Mouse (Mus musculus) midbrain, embryonic 14.5 days (tissue): ENCODE data around the gene Syncrip. TPM values are rescaled to one million over a fixed set of nuclear protein-coding genes. Genes with fewer than 3 reads are reported as not detected.

Source experiments
- ATAC-seq: fragments of 200-750 bp; cut with Nextera tagmentation; 2 replicates; pipeline ENCODE4 v1.8.0; 2017; ENCODE audit warnings: moderate number of reproducible peaks, moderate library complexity; ENCODE audit not compliant: low FRiP score, low TSS enrichment
- DNase-seq: peaks from one replicate; pipeline ENCODE4 v3.0.0-alpha.2; 2015
- H3K27ac ChIP-seq: fragments of 300-500 bp; sonication (generic); replicated peaks from 2 replicates; pipeline ENCODE4 v1.5.1; 2014; ENCODE audit warnings: mild to moderate bottlenecking, low read depth, low read length, moderate library complexity
- H3K27me3 ChIP-seq: fragments of 300-500 bp; sonication (generic); 2 replicates; pipeline ENCODE4 v1.6.1; 2014; ENCODE audit warnings: low read length, control low read depth, mixed read lengths; ENCODE audit not compliant: control insufficient read depth, insufficient read depth
- H3K36me3 ChIP-seq: fragments of 300-500 bp; sonication (generic); 2 replicates; pipeline ENCODE4 v1.6.1; 2014; ENCODE audit warnings: low read length, control low read depth; ENCODE audit not compliant: control insufficient read depth, insufficient read depth
- H3K4me1 ChIP-seq: fragments of 300-500 bp; sonication (generic); 2 replicates; pipeline ENCODE4 v1.6.1; 2014; ENCODE audit warnings: mild to moderate bottlenecking, antibody characterized with exemption, low read length, control low read depth; ENCODE audit not compliant: control insufficient read depth, insufficient read depth
- H3K4me2 ChIP-seq: fragments of 300-500 bp; sonication (generic); 2 replicates; pipeline ENCODE4 v1.6.1; 2014; ENCODE audit warnings: mild to moderate bottlenecking, low read length, moderate library complexity
- H3K4me3 ChIP-seq: fragments of 300-500 bp; sonication (generic); replicated peaks from 2 replicates; pipeline ENCODE4 v1.5.1; 2014; ENCODE audit warnings: low read depth, low read length
- H3K9ac ChIP-seq: fragments of 300-500 bp; sonication (generic); replicated peaks from 2 replicates; pipeline ENCODE4 v1.6.1; 2014; ENCODE audit warnings: mild to moderate bottlenecking, low read length, moderate library complexity
- H3K9me3 ChIP-seq: fragments of 300-500 bp; sonication (generic); 2 replicates; pipeline ENCODE4 v1.6.1; 2016; ENCODE audit warnings: low read length, control low read depth, mixed read lengths; ENCODE audit not compliant: control insufficient read depth
- WGBS: fragments of 180-500 bp; shearing (Covaris S2); extraction: QIAGEN DNeasy Blood & Tissue Kit; methylation state at CpG from one replicate; pipeline ENCODE4 v1.1.7; 2014; 5-methylcytosine and 5-hydroxymethylcytosine counted together
- polyA plus RNA-seq: library from polyadenylated mRNA; unstranded; fragments of >200 nt; fragmentation: Nextera tagmentation; extraction: Ambion mirVana; gene quantifications from 2 replicates; pipeline ENCODE4 v1.2.1, GENCODE M21; 2014

The Syncrip gene
- polyA plus RNA-seq, 1 experiment from 2014 or later: 117 TPM

DNA sequence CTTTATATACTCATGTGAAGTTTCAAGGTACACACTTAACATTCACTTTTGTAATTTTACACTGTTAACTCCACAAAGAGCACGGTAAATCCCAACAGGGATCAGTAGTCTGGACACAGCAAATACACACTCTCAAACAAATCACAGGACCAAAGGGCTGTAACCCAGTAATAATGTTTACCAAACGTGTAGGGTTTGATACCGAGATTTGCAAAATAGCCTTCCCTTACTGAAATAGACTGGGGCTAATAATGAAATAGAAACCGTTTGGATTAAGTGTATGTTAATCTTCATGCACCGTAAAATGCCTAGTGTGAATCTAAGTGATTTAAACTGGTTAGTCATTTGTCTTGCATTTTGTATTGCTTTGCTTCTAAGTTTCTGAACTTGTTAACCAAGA, 42.4 kb downstream of the Syncrip start:
- H3K9me3 ChIP-seq: no peaks in the 10 kb centered on the region
- ATAC-seq (no peak), DNase-seq (no peak)
- H3K27ac ChIP-seq: no peak overlapping the region
- WGBS: 25% methylated on average over 5 of the region's 5 CpGs
- H3K36me3 ChIP-seq: no peaks in the 10 kb centered on the region
- H3K9ac ChIP-seq: no peak overlapping the region
- peaks cover 6% of the 10 kb centered on the region for H3K4me1 ChIP-seq
- H3K4me3 ChIP-seq: no peak overlapping the region
- peak overlapping the region; percentile 82 for H3K4me2 ChIP-seq
- H3K27me3 ChIP-seq: no peaks in the 10 kb centered on the region

DNA sequence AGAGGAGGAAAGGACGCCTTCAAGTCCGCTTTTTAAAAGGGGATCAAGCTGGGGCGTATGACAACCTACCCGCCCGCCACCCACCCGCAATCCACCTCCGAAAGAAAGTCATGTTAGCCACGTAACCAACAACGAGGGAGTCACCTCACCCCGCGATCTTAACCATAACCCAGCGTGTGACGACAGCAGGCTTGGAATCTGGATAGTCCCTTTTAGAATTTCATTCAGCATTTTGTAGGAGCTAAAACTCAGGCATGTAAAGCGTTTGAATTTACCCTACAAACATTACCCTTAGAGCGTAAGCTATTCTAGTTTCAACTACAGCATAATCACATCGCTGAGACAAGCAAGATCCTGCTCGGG, 43.2 kb downstream of the Syncrip start:
- Histone ChIP-seq H3K36me3 (no peaks in the 10 kb centered on the region), H3K4me1 (peaks cover 6% of the 10 kb centered on the region), H3K27ac (peak overlapping the region; percentile 91), H3K27me3 (no peaks in the 10 kb centered on the region), H3K4me2 (peak overlapping the region; percentile 82), H3K9me3 (no peaks in the 10 kb centered on the region), H3K9ac (peak overlapping the region; percentile 76), H3K4me3 (peak overlapping the region; percentile 73)
- no peak for DNase-seq
- ATAC-seq: no peak
- under 1% methylated on average over 17 of the region's 17 CpGs for WGBS

DNA sequence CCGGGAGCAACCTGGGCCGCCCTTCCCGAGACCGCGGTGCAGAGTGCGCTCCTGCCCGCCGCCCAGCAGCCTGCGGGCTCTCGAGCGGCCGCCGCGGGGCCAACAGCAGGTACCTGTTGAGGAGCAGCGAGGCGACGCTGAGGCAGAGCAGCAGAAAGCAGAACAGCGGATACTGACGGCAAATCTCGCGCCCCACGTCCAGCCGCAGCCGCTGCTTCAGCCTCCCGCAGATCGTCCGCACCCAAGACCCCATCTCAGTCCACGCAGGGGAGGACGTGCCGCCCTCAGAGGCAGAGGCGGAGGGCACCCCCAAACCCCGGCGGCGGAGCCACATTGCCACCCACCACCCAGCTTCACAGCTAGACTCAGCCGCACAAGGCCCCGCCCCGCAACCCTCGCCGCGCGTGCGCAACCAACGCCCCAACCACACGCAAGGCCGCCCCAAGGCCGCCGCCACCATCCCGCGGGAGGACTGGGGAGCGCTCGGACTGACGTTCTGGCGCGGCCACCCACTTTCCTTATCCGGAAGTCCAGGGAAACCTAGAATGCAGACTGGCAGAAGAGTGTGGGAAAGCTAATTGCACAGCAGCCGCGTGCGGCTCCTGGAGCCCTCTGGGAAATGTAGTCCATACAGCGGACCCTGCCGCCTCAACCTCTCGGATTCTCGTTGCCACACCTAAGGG, 43.7 kb downstream of the Syncrip start, which contains the start of gene Snx14:
TSS of gene Snx14 (minus strand) at position 404 of the 683 bp plus-strand sequence.
- H3K4me2 ChIP-seq: peak within 1 kb of the TSS; percentile 82
- peak within 1 kb of the TSS; percentile 91 for H3K27ac ChIP-seq
- H3K36me3 ChIP-seq: no peaks in the 10 kb centered on the region
- H3K9me3 ChIP-seq: no peaks in the 10 kb centered on the region
- peak; percentile 97 for DNase-seq
- no peaks in the 10 kb centered on the region for H3K27me3 ChIP-seq
- WGBS: under 1% methylated on average over 62 of the region's 62 CpGs
- peaks cover 6% of the 10 kb centered on the region for H3K4me1 ChIP-seq
- peak within 1 kb of the TSS; percentile 76 for H3K9ac ChIP-seq
- peak within 1 kb of the TSS; percentile 73 for H3K4me3 ChIP-seq
- peak; percentile 98 for ATAC-seq

DNA sequence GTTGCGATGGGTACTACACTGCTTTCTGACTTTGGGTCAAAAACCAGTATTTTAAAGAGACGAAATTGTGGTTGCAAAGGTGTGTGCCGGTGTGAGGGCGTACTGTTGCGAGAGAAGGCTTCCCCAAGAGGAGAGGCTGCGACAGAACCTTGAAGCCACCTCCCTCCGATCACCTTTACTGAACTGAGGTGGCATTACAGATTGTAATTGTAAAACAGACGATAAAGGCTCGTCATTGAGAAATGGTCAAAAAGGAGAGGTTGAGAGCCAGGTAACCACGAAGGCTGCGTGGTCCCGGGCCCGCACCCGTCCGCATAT, 44.2 kb downstream of the Syncrip start:
- Histone ChIP-seq H3K27ac (peak overlapping the region; percentile 91), H3K36me3 (no peaks in the 10 kb centered on the region)
- WGBS: 2% methylated on average over 15 of the region's 15 CpGs

DNA sequence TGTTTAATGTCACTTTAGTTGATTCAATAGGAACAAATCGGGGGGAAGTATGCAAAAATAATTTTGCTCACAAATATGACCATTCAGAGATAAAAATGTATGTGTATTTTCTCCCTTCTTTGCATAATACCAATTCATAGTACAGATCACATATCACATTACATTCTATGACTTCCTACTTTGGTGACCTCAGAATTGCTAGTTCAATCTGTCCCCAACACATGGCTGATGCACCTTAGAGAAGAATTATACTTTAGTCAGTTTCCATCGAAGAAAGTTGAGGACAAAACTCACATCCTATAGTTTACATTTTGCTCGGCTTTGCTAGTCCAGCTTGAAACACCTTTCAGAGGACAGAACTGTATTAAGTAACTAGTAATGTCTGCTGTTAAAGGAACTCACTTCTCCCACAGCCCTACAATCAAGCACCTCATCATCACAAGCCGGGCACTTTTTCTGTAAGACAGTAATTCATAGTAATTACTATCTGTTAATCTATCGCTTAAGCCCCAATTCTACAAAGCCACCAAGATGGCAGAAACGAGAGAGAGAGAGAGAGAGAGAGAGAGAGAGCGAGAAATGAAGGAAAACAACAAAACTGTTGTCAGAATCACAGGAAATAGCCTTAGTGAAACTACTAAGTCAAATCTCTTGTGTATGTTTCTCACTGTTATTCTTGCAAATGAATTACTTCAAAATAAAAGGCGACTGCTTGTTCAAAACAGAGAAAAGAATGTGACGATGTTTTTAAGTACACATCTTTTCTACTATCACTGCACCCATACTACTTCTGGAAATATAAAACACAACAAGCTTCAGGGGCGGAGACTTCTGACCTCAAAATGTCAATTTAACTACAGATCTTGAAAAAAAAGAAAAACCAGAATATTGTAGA, 44.8 kb downstream of the Syncrip start:
- 66% methylated on average over 10 of the region's 10 CpGs for WGBS

More for the DNA sequence above, 44.2 kb downstream of the Syncrip start:
- DNase-seq (no peak), ATAC-seq (0 out of 2 replicates have a peak, but pooled peaks have one; percentile 1)
- peak overlapping the region; percentile 73 for H3K4me3 ChIP-seq
- H3K27me3 ChIP-seq: no peaks in the 10 kb centered on the region
- H3K9ac ChIP-seq: peak overlapping the region; percentile 76
- peaks cover 6% of the 10 kb centered on the region for H3K4me1 ChIP-seq
- no peaks in the 10 kb centered on the region for H3K9me3 ChIP-seq
- peak overlapping the region; percentile 82 for H3K4me2 ChIP-seq

DNA sequence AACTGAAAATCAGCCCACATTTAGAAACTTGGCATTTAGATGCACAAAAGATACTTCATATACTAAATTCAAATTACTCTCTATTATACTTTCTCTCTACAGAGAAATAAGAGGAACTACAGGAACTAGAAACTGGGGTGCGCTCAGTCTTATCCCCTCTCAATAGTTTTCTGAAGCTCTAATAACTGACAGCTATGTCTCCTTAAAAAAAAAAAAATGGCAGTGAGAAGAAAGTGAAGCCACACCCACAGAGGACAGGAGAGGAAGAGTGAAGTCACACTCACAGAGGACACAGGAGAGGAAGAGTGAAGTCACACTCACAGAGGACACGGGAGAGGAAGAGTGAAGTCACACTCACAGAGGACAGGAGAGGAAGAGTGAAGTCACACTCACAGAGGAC, 58.0 kb downstream of the Syncrip start:
- Histone ChIP-seq H3K4me1 (no peaks in the 10 kb centered on the region), H3K9me3 (no peaks in the 10 kb centered on the region), H3K27me3 (no peaks in the 10 kb centered on the region), H3K4me2 (no peak overlapping the region), H3K36me3 (peaks cover 14% of the 10 kb centered on the region), H3K4me3 (no peak overlapping the region), H3K27ac (no peak overlapping the region), H3K9ac (no peak overlapping the region)
- no peak for ATAC-seq
- WGBS: 93% methylated on average over 2 of the region's 2 CpGs
- DNase-seq: no peak

More for the DNA sequence above, 44.8 kb downstream of the Syncrip start:
- H3K4me1 ChIP-seq: peaks cover 6% of the 10 kb centered on the region
- ATAC-seq (no peak), DNase-seq (peak; percentile 9)
- no peaks in the 10 kb centered on the region for H3K36me3 ChIP-seq
- peak overlapping the region; percentile 73 for H3K4me3 ChIP-seq
- no peaks in the 10 kb centered on the region for H3K27me3 ChIP-seq
- H3K27ac ChIP-seq: no peak overlapping the region
- H3K9ac ChIP-seq: peak overlapping the region; percentile 76; the same call in 1 of the 2 replicates
- H3K9me3 ChIP-seq: no peaks in the 10 kb centered on the region
- H3K4me2 ChIP-seq: peak overlapping the region; percentile 82

DNA sequence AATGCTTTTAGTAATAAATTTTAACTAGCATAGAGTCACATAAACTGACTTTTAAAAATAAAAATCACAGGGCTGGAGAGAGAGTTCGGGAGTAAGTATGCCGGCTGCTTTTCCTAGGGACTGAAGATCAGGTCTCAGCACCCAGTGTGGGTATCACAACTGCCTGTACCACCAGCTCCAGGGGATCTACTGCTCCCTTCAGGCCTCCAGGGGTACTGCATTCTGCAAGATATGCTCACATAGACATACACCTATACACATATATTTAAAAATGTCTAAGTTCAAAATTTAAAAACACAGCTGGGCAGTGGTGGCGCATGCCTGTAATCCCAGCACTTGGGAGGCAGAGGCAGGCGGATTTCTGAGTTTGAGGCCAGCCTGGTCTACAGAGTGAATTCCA, 59.9 kb downstream of the Syncrip start:
- H3K4me2 ChIP-seq: no peak overlapping the region
- H3K36me3 ChIP-seq: peaks cover 20% of the 10 kb centered on the region
- ATAC-seq: no peak
- H3K9ac ChIP-seq: no peak overlapping the region
- 98% methylated on average over 4 of the region's 4 CpGs for WGBS
- H3K9me3 ChIP-seq: no peaks in the 10 kb centered on the region
- no peaks in the 10 kb centered on the region for H3K4me1 ChIP-seq
- no peak overlapping the region for H3K4me3 ChIP-seq
- no peak overlapping the region for H3K27ac ChIP-seq
- H3K27me3 ChIP-seq: no peaks in the 10 kb centered on the region
- DNase-seq: no peak

DNA sequence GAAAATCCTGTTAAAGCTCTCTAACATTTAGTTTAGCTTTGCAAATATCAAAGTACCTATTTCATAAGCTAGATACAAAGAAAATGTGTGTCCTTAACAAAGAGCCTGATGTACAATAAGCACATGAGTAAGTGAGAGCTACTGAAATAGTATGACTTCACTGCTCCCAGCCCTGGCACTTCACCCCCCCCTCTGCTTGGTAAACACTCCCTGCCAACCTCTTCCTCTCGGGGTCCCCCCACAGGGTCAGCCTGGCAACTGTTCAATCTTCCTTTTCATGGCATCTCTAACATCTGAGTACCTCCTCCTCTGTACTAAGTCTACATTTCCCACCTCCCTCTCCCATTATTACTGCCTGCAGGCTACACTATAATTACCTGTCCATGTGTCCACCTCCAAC, 65.6 kb downstream of the Syncrip start:
- no peak overlapping the region for H3K27ac ChIP-seq
- WGBS: 75% methylated on average over 1 of the region's 1 CpGs
- no peak overlapping the region for H3K9ac ChIP-seq
- no peak overlapping the region for H3K4me2 ChIP-seq
- ATAC-seq (no peak), DNase-seq (no peak)
- H3K4me3 ChIP-seq: no peak overlapping the region
- peaks cover 22% of the 10 kb centered on the region for H3K36me3 ChIP-seq
- no peaks in the 10 kb centered on the region for H3K9me3 ChIP-seq
- no peaks in the 10 kb centered on the region for H3K27me3 ChIP-seq
- no peaks in the 10 kb centered on the region for H3K4me1 ChIP-seq
